Mouse (Mus musculus) thymus, postnatal 36 days (tissue): ENCODE measurements around the gene Fmnl2.

Source experiments
- DNase-seq, 2 experiments: peaks; one replicate each; pipeline ENCODE4 v3.0.0; 2022; ENCODE audit warnings: mixed read lengths in 2 of 2

Gene Fmnl2

DNA sequence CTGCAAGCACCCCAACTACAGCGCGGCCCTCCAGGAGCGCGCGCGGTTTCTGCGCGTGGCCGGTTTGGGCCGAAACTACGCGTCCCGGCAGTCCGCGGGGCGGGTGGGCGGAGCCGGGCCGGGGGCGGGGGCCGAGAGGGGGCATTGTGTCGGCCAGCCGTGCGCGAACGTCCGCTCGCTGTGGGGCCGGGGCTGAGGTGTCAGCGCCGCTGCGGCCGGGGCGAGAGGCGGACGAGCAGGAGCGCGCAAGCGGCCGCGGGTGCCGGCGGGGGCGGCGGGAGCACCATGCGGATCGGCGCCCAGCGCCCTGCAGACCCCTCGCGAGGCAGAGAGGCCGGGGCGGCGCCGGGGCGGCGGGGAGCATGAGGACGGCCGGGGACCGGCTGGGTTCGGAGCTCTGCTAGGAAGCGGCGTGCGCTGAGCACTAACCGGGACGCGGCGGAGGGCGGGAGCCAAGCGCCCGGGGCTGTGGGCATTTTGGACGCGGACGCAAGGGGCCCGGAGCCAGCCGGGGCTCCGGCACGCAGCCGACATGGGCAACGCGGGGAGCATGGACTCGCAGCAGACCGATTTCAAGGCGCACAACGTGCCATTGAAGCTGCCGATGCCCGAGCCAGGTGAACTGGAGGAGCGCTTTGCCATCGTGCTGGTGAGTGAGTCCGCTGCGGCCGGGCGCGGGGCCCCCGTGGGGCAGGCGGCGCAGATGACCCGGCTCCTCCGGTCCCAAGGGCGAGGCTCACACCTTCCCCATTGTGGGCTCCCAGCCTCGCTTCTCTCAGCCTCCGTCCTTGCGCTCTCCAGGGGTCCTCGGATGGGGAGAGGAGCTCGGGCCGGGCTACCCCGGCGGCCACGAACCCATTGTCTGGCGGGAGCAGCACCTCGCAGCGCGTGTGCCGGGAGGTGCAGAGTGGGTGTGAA is at the start of gene Fmnl2:
Gene Fmnl2 (plus strand): TSS at position 250 of the 918 bp plus-strand sequence.
- peak; percentile 19 to 36 for DNase-seq

GRCm38 (mm10) chr2:52809988-52810387 is 47.7 kb upstream of the Fmnl2 start:
- DNase-seq = no peak

DNA sequence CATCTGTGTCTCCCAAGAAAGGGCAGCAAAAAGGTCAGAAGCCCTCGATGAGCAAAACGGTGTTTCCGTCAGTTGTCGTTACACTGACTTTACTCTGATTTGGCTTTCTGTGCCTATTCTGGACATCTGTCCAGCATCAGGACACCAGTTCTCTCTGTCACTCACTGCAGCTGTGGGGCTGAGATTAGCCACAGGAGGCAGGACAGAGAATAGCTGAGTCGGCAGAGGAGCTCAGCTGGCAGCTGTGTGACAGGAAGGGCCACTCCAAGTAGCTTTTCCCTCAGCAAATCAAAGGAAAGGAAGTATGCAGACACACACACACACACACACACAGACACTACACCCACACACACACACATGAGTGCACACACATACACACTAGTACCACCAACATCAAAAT is 46.0 kb upstream of the Fmnl2 start:
- no peak for DNase-seq

GRCm38 (mm10) chr2:52817341-52817740 is 40.3 kb upstream of the Fmnl2 start:
- no peak for DNase-seq

- DNase-seq = no peak
Measured at GRCm38 (mm10) chr2:52818944-52819343, 38.7 kb upstream of the Fmnl2 start.

GRCm38 (mm10) chr2:52822214-52822613 is 35.4 kb upstream of the Fmnl2 start:
- DNase-seq = no peak

- no peak for DNase-seq
Measured at GRCm38 (mm10) chr2:52828077-52828476, 29.6 kb upstream of the Fmnl2 start.

DNA sequence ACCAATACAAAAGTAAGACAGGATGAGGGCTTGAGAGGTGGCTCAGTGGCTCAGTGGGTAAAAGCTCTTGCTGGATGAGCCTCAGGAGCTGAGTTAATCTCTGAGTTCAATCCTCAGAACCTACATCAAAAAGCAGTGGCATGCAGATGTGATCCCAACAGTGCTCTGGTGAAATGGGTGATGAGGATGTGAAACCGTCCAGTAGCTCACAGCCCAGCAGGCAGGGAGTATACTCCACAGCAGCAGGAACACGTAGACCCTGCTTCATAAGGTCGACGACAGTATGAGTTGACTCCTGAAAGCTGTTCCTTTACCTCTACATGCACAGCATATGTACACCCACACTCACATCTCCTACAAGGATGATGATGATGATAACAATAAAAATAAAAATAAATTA is 27.1 kb upstream of the Fmnl2 start:
- no peak for DNase-seq

DNA sequence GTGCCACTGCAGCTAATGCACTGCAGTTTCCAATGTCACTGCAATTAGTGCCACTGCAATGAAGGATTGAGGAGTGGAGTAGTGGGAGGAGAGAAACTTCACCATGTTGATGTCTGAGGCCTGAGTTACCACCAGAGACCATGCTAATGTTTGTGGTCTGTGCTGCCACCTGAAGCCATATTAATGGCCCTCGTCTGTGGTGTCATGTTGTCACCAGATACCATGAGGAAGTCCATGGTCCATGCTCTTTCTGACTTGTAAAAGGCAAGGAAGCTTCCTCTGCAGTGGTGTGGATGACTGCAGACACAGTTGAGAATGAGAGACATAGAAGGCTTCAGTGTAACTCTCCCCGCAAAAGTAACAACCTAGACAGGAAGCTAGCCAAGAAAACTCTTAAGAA is 26.1 kb upstream of the Fmnl2 start:
- DNase-seq = no peak

DNA sequence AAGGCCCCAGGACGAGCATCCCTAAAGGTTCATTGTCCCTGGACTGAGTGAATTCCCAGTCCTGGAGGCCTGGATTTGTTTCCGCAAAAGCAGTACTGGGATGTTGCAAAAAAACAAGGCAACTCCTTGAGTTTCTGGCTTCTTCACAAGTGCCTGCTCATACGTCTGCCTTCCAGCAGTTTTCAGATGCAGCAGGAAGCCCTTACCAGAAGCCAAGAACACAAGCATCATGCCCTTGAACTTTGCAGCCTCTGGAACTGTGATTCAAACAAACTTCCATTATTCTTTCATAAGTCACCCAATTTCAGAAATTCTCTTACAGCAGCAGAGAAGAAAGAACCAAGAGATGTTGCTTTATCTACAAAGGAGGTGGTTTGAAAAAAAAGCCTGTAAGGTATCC is 21.9 kb upstream of the Fmnl2 start:
- DNase-seq = no peak

- no peak for DNase-seq
Measured at GRCm38 (mm10) chr2:52839074-52839473, 18.6 kb upstream of the Fmnl2 start.

GRCm38 (mm10) chr2:52839868-52840267 is 17.8 kb upstream of the Fmnl2 start:
- DNase-seq = no peak

DNA sequence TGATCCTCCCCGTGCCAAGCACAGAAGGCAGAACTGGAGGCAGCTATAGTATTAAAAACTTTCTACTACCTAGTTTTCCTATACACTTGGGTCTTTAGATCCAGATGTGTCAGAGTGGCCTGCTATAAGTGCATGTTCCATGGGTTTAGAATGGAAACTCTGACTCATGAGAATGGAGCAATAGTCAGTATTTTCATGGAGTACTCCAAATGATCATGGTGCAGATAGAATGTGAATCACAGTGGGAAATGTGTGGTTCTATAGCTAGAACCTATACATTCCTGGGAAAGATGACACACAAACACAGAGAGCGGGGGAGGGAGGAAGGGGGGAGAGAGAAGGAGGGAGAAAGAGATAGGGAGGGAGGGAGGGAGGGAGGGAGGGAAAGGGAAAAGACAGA is 13.8 kb upstream of the Fmnl2 start:
- DNase-seq = no peak

DNA sequence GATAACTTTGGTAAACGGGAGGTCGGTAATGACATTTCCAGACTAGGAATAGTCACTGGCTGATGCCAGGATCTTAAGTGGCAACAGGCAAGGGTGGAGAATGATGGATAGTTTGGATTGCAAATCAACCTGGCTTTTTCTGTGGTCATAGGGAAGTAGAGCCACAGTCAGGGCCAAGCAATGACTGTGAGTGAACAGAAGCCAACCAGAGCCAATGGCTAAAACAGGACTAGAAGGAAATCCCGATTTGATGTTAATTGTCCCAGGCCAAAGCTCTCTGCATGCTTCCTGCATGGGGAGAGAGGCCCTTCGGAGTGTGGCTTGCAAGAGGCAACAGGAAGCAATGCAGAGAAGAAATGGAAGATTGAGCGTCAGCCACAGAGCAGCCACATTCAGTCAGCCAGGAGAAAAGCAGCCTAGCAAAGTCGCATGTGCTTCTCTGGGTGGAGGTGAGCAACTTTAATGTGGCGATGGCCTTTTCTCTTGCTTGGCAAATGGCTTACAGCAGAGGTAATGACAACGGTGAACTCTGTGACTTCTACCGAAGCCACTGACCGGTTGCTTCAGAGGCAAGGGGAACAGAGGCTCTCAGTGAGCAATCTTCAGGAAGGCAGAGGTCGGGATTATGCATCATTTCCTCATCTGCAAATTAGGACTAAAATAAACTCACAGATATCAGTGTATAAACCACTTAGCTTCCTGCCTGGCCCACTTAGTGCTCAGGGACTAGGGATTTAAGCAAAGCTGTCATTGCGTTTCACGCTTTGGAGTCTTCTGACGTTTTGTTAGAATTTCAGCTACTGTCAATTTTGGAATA is 12.5 kb upstream of the Fmnl2 start:
- no peak for DNase-seq

- no peak for DNase-seq
Measured at GRCm38 (mm10) chr2:52846506-52846905, 11.2 kb upstream of the Fmnl2 start.

DNA sequence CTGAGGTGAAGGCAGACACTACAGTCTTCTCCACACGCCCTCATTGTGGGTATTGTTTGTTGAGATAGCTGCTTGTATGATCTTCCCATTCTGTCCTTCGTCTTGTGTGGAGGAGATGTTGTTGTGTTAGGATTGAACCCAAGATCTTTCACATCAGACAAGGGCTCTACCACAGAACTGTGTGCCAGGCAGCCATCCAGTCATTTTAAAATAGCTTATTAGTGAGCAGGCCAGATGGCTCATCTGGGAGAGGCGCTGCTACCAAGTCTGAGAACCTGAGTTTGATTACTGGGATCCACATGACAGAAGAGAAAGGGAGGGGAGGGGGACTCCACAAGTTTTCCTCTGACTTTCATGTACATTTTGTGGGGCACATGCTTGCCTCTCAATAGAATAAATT is 8.6 kb upstream of the Fmnl2 start:
- no peak for DNase-seq

DNA sequence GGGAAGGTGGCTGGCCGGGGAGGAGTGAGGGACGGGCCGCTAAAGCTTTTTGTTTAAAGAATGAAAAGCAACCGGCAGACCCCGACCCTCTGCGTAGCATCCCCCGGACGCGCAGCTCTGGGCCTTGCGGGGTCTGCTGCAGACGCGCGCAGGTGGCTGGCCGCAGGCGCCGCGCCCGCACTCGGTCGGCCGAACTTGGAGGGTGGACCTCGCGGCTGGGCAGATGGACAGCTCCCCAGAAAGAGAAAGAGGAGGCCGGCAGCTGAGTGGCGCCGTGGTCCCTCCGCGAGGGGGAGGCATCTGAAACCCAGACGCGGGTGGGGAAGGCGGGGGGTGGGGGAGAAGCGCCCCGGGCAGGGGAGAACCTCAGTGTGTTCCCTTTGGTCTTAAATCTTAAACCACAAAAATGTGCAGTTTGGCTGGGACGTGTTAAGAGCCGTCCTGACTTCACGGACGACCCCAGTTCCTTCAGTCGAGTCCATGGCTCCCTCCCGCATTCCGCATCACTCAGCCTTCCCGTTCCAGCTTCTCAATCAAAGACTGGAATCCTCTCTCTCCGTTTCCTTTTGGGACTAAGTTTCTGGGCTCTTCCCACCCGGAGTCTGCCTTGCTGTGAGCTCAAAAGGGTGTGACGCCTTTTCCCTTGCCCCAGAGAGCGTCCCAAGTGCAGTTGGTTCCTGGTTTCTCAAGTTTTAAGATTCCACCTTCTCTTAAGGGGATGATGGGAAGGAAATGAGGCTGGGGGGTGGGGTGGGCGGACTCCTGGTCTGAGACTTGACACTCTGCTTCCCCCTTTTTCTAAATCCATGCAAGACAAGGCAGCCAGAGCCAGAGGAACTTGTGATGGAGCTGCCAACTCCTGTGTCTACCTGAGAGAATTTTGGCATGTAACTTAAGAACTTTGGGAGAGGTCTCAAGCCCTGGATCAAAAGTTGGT is 1.1 kb downstream of the Fmnl2 start:
- peak in 1 of 2 experiments; percentile 13 for DNase-seq

GRCm38 (mm10) chr2:52859466-52859840 is 1.8 kb downstream of the Fmnl2 start:
- no peak for DNase-seq

GRCm38 (mm10) chr2:52860111-52860775 is 2.6 kb downstream of the Fmnl2 start:
- DNase-seq = no peak

- DNase-seq = no peak
Measured at GRCm38 (mm10) chr2:52862046-52862759, 4.5 kb downstream of the Fmnl2 start.

- DNase-seq = no peak
Measured at GRCm38 (mm10) chr2:52862760-52863124, 5.1 kb downstream of the Fmnl2 start.

DNA sequence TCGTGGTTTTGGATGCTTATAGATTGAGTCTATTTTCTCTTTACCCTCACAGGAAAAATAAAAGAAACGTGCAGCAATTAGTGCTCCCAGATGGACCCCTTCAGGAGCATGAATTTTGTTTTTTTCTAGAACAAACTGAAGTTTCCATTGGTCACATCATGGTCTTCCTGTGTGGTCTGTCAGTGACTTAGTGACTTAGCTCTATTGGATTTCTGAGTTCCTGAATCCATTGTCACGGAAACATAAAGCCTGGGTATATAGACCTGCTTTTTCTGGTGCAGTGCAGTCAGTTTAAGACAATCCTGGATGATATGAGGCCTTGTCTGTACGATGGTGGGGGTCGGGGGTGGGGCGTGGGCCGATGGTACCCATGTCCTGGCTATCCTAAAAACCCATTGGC is 7.0 kb downstream of the Fmnl2 start:
- DNase-seq = no peak
